Mouse (Mus musculus) layer of hippocampus, adult 2 months (tissue): ENCODE measurements around the gene Zfp169. TPM values are rescaled to one million over a fixed set of nuclear protein-coding genes. Genes with fewer than 3 reads are reported as not detected.
A peak's percentile ranks its signal among the peaks of the same experiment; 100 is the strongest.

Experiments
- DNase-seq, 2 experiments: peaks; one replicate each; pipeline ENCODE4 v3.0.0; 2022; ENCODE audit warnings: low spot score in 2 of 2
- H3K27ac ChIP-seq: fragments of 200-600 bp; 2 replicates; pipeline ENCODE4 v1.8.1; 2022
- H3K4me3 ChIP-seq: fragments of 200-600 bp; 2 replicates; pipeline ENCODE4 v1.8.1; 2022; ENCODE audit warnings: mild to moderate bottlenecking
- CTCF ChIP-seq: fragments of 200-600 bp; conservative IDR thresholded peaks from 2 replicates; pipeline ENCODE4 v1.8.1; 2022; ENCODE audit warnings: antibody characterized with exemption, mild to moderate bottlenecking, moderate library complexity
- long read RNA-seq, 2 experiments: library from polyadenylated mRNA; stranded (forward); transcript quantifications; one replicate each; pipeline ENCODE4 v2.0.0; 2021; ENCODE audit warnings: borderline mapping rate in 2 of 2
- total RNA-seq, 2 experiments: library from RNA; stranded (reverse); gene quantifications; 2 replicates each; pipeline ENCODE4 v1.2.3; 2021

The Zfp169 gene
- total RNA-seq, result 10 to 100 TPM; 21.5 to 24.7 TPM
- long read RNA-seq, experiment 1, partial matches to known transcripts, result 0 of 2 reads
- long read RNA-seq, experiment 1, other reads (novel, unspliced or antisense), result 2 of 2 reads
- long read RNA-seq, experiment 2, partial matches to known transcripts, result 0 of 2 reads
- long read RNA-seq, experiment 2, other reads (novel, unspliced or antisense), result 2 of 2 reads

- peak; percentile 29 for TF ChIP-seq CTCF
- DNase-seq, result peak; percentile 91 to 93
- Histone ChIP-seq H3K4me3 (peak within 1 kb of the TSS; percentile 99), H3K27ac (peak within 1 kb of the TSS; percentile 97)
Observed at GRCm38 (mm10) chr13:48513003-48513929, at the start of gene Zfp169, which contains the start of gene A830005F24Rik. Zfp169 (minus strand) TSS chr13:48513451. A830005F24Rik (plus strand) TSS chr13:48513570.

GRCm38 (mm10) chr13:48562336-48562735 is 49.1 kb upstream of the Zfp169 start:
- no peak overlapping the region for H3K27ac ChIP-seq
- no peak for TF ChIP-seq CTCF
- H3K4me3 ChIP-seq, result no peak overlapping the region
- no peak for DNase-seq

GRCm38 (mm10) chr13:48561481-48561880 is 48.2 kb upstream of the Zfp169 start:
- Histone ChIP-seq H3K4me3 (no peak overlapping the region), H3K27ac (no peak overlapping the region)
- no peak for TF ChIP-seq CTCF
- no peak for DNase-seq

GRCm38 (mm10) chr13:48555976-48556375 is 42.7 kb upstream of the Zfp169 start:
- no peak for DNase-seq
- TF ChIP-seq CTCF, result no peak
- no peak overlapping the region for H3K4me3 ChIP-seq
- H3K27ac ChIP-seq, result no peak overlapping the region

GRCm38 (mm10) chr13:48554552-48554951 is 41.3 kb upstream of the Zfp169 start:
- no peak for DNase-seq
- no peak for TF ChIP-seq CTCF
- Histone ChIP-seq H3K4me3 (no peak overlapping the region), H3K27ac (no peak overlapping the region)

- TF ChIP-seq CTCF, result no peak
- H3K4me3 ChIP-seq, result no peak overlapping the region
- peak overlapping the region; percentile 95; the same call in 1 of the 2 replicates for H3K27ac ChIP-seq
- no peak for DNase-seq
Observed at GRCm38 (mm10) chr13:48553511-48553910, 40.3 kb upstream of the Zfp169 start.

- peak; percentile 81 to 88 for DNase-seq
- no peak for TF ChIP-seq CTCF
- H3K4me3 ChIP-seq, result peak overlapping the region; percentile 55
- H3K27ac ChIP-seq, result peak overlapping the region; percentile 95
Observed at GRCm38 (mm10) chr13:48552181-48553090, 39.2 kb upstream of the Zfp169 start.

- no peak overlapping the region for H3K4me3 ChIP-seq
- TF ChIP-seq CTCF, result no peak
- no peak overlapping the region for H3K27ac ChIP-seq
- no peak for DNase-seq
Observed at GRCm38 (mm10) chr13:48548296-48548695, 35.0 kb upstream of the Zfp169 start.

GRCm38 (mm10) chr13:48547623-48548022 is 34.4 kb upstream of the Zfp169 start:
- no peak overlapping the region for H3K4me3 ChIP-seq
- no peak overlapping the region for H3K27ac ChIP-seq
- TF ChIP-seq CTCF, result no peak
- no peak for DNase-seq

GRCm38 (mm10) chr13:48546330-48546917 is 33.2 kb upstream of the Zfp169 start:
- DNase-seq, result peak; percentile 99 to 100
- Histone ChIP-seq H3K4me3 (peak overlapping the region; percentile 98), H3K27ac (peak overlapping the region; percentile 99)
- peak; percentile 66 for TF ChIP-seq CTCF

GRCm38 (mm10) chr13:48545476-48546281 is 32.4 kb upstream of the Zfp169 start:
- no peak for TF ChIP-seq CTCF
- Histone ChIP-seq H3K27ac (peak overlapping the region; percentile 99), H3K4me3 (peak overlapping the region; percentile 98)
- peak; percentile 97 for DNase-seq

- TF ChIP-seq CTCF, result no peak
- H3K4me3 ChIP-seq, result peak overlapping the region; percentile 98
- peak in 1 of 2 experiments; percentile 7 for DNase-seq
- H3K27ac ChIP-seq, result peak overlapping the region; percentile 99
Observed at GRCm38 (mm10) chr13:48544867-48545266, 31.6 kb upstream of the Zfp169 start.
